Mouse (Mus musculus) stomach, postnatal 0 days (tissue): Measurements from ENCODE around the gene Tubd1.

Source experiments
- CTCF ChIP-seq: IDR thresholded peaks from 2 replicates; pipeline ENCODE4 v1.5.1; 2016; ENCODE audit warnings: antibody characterized with exemption, low read depth, mild to moderate bottlenecking, moderate library complexity
- EP300 ChIP-seq: optimal IDR thresholded peaks from 2 replicates; pipeline ENCODE3; 2016; ENCODE audit warnings: antibody characterized with exemption

GRCm38 (mm10) chr11:86570261-86570746, 25.5 kb downstream of the Tubd1 start:
- TF ChIP-seq EP300 (no peak), CTCF (no peak)
